Mouse (Mus musculus): ENCODE measurements around the gene Hnrnph3. TPM values are rescaled to one million over a fixed set of nuclear protein-coding genes. Genes with fewer than 3 reads are reported as not detected.
"Not testable (repeated sequence)": the region's sequence is repeated elsewhere in the genome, so short reads cannot be mapped to it uniquely, and the experiment has no call there.

The Hnrnph3 gene
- total RNA-seq (2015): 20.2 and 28.5 TPM in 2 replicates
- 23.9 and 51.9 TPM in 2 replicates for total RNA-seq (2017)

- peak; percentile 81 for ATAC-seq (replicated peaks; ENCODE audit: poor library complexity)
Measured at GRCm38 (mm10) chr10:63023749-63024579, at the start of gene Hnrnph3, which contains the start of gene Pbld2. TSS of gene Hnrnph3 (minus strand) at chr10:63024217. TSS of gene Pbld2 (plus strand) at chr10:63024315.

GRCm38 (mm10) chr10:63065988-63066387 is 42.0 kb upstream of the Hnrnph3 start:
- ATAC-seq (replicated peaks; ENCODE audit: poor library complexity): peak; percentile 99

- ATAC-seq (replicated peaks; ENCODE audit: poor library complexity): no peak
Measured at GRCm38 (mm10) chr10:63065561-63065960, 41.5 kb upstream of the Hnrnph3 start.

- ATAC-seq (replicated peaks; ENCODE audit: poor library complexity): no peak
Measured at GRCm38 (mm10) chr10:63064516-63064915, 40.5 kb upstream of the Hnrnph3 start.

- no peak for ATAC-seq (replicated peaks; ENCODE audit: poor library complexity)
Measured at GRCm38 (mm10) chr10:63063365-63063764, 39.3 kb upstream of the Hnrnph3 start.

- ATAC-seq (replicated peaks; ENCODE audit: poor library complexity): no peak
Measured at GRCm38 (mm10) chr10:63062696-63063095, 38.7 kb upstream of the Hnrnph3 start.

- no peak for ATAC-seq (replicated peaks; ENCODE audit: poor library complexity)
Measured at GRCm38 (mm10) chr10:63061266-63061665, 37.2 kb upstream of the Hnrnph3 start.

- ATAC-seq (replicated peaks; ENCODE audit: poor library complexity): 0 out of 2 replicates have a peak, but pooled peaks have one; percentile 9
Measured at GRCm38 (mm10) chr10:63060406-63060805, 36.4 kb upstream of the Hnrnph3 start.

GRCm38 (mm10) chr10:63059862-63060261 is 35.8 kb upstream of the Hnrnph3 start, which contains the start of gene Pbld1:
TSS of gene Pbld1 (plus strand) at chr10:63060162.
- ATAC-seq (replicated peaks; ENCODE audit: poor library complexity): no peak

- ATAC-seq (replicated peaks; ENCODE audit: poor library complexity): no peak
Measured at GRCm38 (mm10) chr10:63056966-63057750, 33.1 kb upstream of the Hnrnph3 start.

- no peak for ATAC-seq (replicated peaks; ENCODE audit: poor library complexity)
Measured at GRCm38 (mm10) chr10:63054586-63054985, 30.6 kb upstream of the Hnrnph3 start.

- not testable (repeated sequence) for ATAC-seq (replicated peaks; ENCODE audit: poor library complexity)
Measured at GRCm38 (mm10) chr10:63054071-63054470, 30.1 kb upstream of the Hnrnph3 start.

GRCm38 (mm10) chr10:63053007-63053406 is 29.0 kb upstream of the Hnrnph3 start:
- no peak for ATAC-seq (replicated peaks; ENCODE audit: poor library complexity)

GRCm38 (mm10) chr10:63052011-63052410 is 28.0 kb upstream of the Hnrnph3 start:
- no peak for ATAC-seq (replicated peaks; ENCODE audit: poor library complexity)

- ATAC-seq (replicated peaks; ENCODE audit: poor library complexity): no peak
Measured at GRCm38 (mm10) chr10:63051267-63051666, 27.2 kb upstream of the Hnrnph3 start.

- ATAC-seq (replicated peaks; ENCODE audit: poor library complexity): no peak
Measured at GRCm38 (mm10) chr10:63049106-63049505, 25.1 kb upstream of the Hnrnph3 start.

- no peak for ATAC-seq (replicated peaks; ENCODE audit: poor library complexity)
Measured at GRCm38 (mm10) chr10:63047751-63048150, 23.7 kb upstream of the Hnrnph3 start.

- ATAC-seq (replicated peaks; ENCODE audit: poor library complexity): 0 out of 2 replicates have a peak, but pooled peaks have one; percentile 26
Measured at GRCm38 (mm10) chr10:63043154-63043553, 19.1 kb upstream of the Hnrnph3 start.

GRCm38 (mm10) chr10:63039867-63040628 is 16.0 kb upstream of the Hnrnph3 start:
- no peak for ATAC-seq (replicated peaks; ENCODE audit: poor library complexity)

- no peak for ATAC-seq (replicated peaks; ENCODE audit: poor library complexity)
Measured at GRCm38 (mm10) chr10:63038571-63039320, 14.7 kb upstream of the Hnrnph3 start.

All from megakaryocyte progenitor cell, adult 5-6 weeks (primary cell).